Mouse (Mus musculus): Measurements from ENCODE around the gene Btbd35f19. TPM values are rescaled to one million over a fixed set of nuclear protein-coding genes. Genes with fewer than 3 reads are reported as not detected.
"Not testable (repeated sequence)": the region's sequence is repeated elsewhere in the genome, so short reads cannot be mapped to it uniquely, and the experiment has no call there.

The Btbd35f19 gene
- not detected in 2 replicates for total RNA-seq (2021)
- long read RNA-seq, experiment 1: 0 reads
- long read RNA-seq, experiment 2: 0 reads

GRCm38 (mm10) chrX:31383818-31384217 lies at the start of gene Btbd35f19:
Gene Btbd35f19 (minus strand): TSS chrX:31383918.
- not testable (repeated sequence) for DNase-seq

GRCm38 (mm10) chrX:31341924-31342323 lies 41.8 kb downstream of the Btbd35f19 start:
- DNase-seq: not testable (repeated sequence)

GRCm38 (mm10) chrX:31336154-31336553 lies 47.6 kb downstream of the Btbd35f19 start, which contains the start of gene Btbd35f26:
Gene Btbd35f26 (plus strand): TSS chrX:31336454.
- DNase-seq: not testable (repeated sequence)

Other genes starting within 250 kb of the Btbd35f19 start
- not detected in 2 replicates for gene Spin2f, start 130.0 kb downstream of the Btbd35f19 start, total RNA-seq (2021)
- gene Btbd35f26, start 47.5 kb downstream of the Btbd35f19 start, total RNA-seq (2021): not detected in 2 replicates
- not detected in 2 replicates for gene Gm21883, start 190.4 kb upstream of the Btbd35f19 start, total RNA-seq (2021)
- not detected in 2 replicates for gene Spin2e, start 235.0 kb upstream of the Btbd35f19 start, total RNA-seq (2021)